Mouse (Mus musculus) thymus, adult 2 months (tissue): ENCODE results near the gene Mpv17l2. TPM values are rescaled to one million over a fixed set of nuclear protein-coding genes. Genes with fewer than 3 reads are reported as not detected.

Experiments used
- DNase-seq: peaks from one replicate; pipeline ENCODE4 v3.0.0; 2021
- H3K27ac ChIP-seq: fragments of 200-500 bp; 2 replicates; pipeline ENCODE4 v1.5.1; 2012; ENCODE audit warnings: low read length, control low read depth; ENCODE audit not compliant: control insufficient read depth, insufficient read depth
- H3K27me3 ChIP-seq: fragments of 200-500 bp; 2 replicates; pipeline ENCODE4 v1.6.1; 2012; ENCODE audit warnings: mild to moderate bottlenecking, low read length, moderate library complexity, mixed read lengths; ENCODE audit not compliant: control insufficient read depth, insufficient read depth
- H3K36me3 ChIP-seq: fragments of 200-500 bp; 2 replicates; pipeline ENCODE4 v1.6.1; 2012; ENCODE audit warnings: mild to moderate bottlenecking, low read length, moderate library complexity; ENCODE audit not compliant: control insufficient read depth, insufficient read depth
- H3K4me1 ChIP-seq: fragments of 200-500 bp; replicated peaks from 2 replicates; pipeline ENCODE4 v1.6.1; 2012; ENCODE audit warnings: low read length; ENCODE audit not compliant: control insufficient read depth, insufficient read depth
- H3K4me3 ChIP-seq: fragments of 200-500 bp; 2 replicates; pipeline ENCODE4 v1.5.1; 2012; ENCODE audit warnings: mild to moderate bottlenecking, low read length, control low read depth, moderate library complexity; ENCODE audit not compliant: control insufficient read depth, insufficient read depth
- CTCF ChIP-seq: fragments of 200-500 bp; IDR thresholded peaks from 2 replicates; pipeline ENCODE4 v1.5.1; 2012; ENCODE audit warnings: mild to moderate bottlenecking, control low read depth, low read length, moderate library complexity, borderline replicate concordance; ENCODE audit not compliant: control insufficient read depth, poor library complexity, insufficient read depth; ENCODE audit errors: extremely low read depth
- POLR2A ChIP-seq: fragments of 200-500 bp; IDR thresholded peaks from 2 replicates; pipeline ENCODE4 v1.6.1; 2012; ENCODE audit warnings: mild to moderate bottlenecking, low read length, control low read depth, moderate library complexity; ENCODE audit not compliant: control insufficient read depth, poor library complexity, insufficient read depth; ENCODE audit errors: extremely low read depth
- WGBS: fragments of 180-500 bp; shearing (Covaris S2); methylation state at CpG from one replicate; pipeline ENCODE4 v1.1.7; 2018; 5-methylcytosine and 5-hydroxymethylcytosine counted together
- polyA plus RNA-seq: library from polyadenylated mRNA; depleted of rRNA; stranded (reverse); fragments of >200 nt; gene quantifications from 2 replicates; pipeline ENCODE4 v1.2.3, GENCODE M21; 2012

Gene Mpv17l2
- polyA plus RNA-seq, 1 experiment, result 72.9 TPM

DNA sequence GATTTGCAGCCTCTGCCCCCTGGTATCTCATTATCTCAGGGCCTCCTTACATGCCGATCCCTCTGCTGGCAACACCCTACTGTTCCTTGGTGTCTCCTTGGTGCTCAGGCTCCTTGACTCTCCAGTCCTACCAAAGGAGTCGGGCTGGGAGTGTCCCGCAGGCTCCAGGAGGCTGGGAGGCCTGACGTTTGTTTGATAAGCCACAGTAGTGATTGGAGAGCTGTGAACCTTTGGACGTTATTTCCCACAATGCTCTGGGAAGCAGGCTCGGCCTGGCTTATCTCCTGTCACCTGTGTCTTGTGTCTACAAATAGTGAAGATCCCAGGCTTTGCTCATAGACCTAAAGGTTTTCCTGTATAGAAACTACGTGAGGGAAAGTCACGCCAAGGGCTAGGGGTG lies 3.3 kb upstream of the Mpv17l2 start:
- no peak overlapping the region for H3K27ac ChIP-seq
- no peak overlapping the region for H3K4me3 ChIP-seq
- no peak for DNase-seq
- no peaks in the 10 kb centered on the region for H3K36me3 ChIP-seq
- WGBS, result 95% methylated on average over 8 of the region's 8 CpGs
- no peak for TF ChIP-seq POLR2A
- H3K27me3 ChIP-seq, result no peaks in the 10 kb centered on the region
- H3K4me1 ChIP-seq, result peaks cover 32% of the 10 kb centered on the region

DNA sequence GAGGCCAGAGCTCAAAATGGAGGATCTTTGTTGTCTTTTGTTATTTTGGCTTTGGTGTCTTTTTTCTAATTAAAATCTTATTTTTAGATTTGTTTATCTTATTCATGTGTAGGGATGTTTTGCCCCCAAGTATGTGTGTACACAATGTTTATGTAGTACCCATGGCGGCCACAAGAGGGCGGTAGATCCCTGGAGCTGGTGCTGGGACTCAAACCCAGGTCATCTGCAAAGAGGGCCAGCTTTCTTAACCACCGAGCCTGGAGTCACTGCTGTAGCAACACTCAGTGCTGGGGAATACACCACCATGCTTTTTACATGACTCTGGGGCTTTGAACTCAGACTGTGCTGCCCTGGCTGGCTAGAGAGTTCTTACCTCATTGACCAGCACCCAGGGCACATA lies 2.6 kb upstream of the Mpv17l2 start:
- peak; percentile 77 for DNase-seq
- no peak overlapping the region for H3K4me3 ChIP-seq

DNA sequence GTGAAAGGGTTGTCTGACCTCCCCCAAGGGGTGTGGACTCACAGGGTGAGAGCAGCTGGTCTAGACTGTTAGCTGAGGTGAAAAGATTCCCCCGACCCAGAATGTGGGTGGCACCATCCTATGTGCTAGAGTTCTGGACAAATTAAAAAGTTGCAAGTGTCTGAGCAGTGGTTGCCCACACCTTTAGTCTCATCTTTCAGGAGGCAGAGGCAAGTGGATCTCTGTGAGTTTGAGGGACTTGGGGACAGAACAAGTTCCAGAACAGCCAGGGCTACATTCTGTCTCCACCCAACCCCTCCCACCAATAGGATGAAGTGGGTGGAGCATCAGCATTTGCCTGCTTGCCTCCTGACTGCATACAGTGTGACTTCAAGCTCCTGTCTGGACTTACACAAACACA lies 1.4 kb upstream of the Mpv17l2 start:
- no peak overlapping the region for H3K4me3 ChIP-seq
- H3K27me3 ChIP-seq, result no peaks in the 10 kb centered on the region
- DNase-seq, result no peak
- no peak overlapping the region for H3K27ac ChIP-seq
- H3K4me1 ChIP-seq, result peaks cover 26% of the 10 kb centered on the region
- 47% methylated on average over 1 of the region's 1 CpGs for WGBS
- TF ChIP-seq POLR2A (no peak), CTCF (no peak)
- no peaks in the 10 kb centered on the region for H3K36me3 ChIP-seq

More for the DNA sequence above, 2.6 kb upstream of the Mpv17l2 start:
- Histone ChIP-seq H3K27ac (no peak overlapping the region), H3K27me3 (no peaks in the 10 kb centered on the region), H3K36me3 (no peaks in the 10 kb centered on the region), H3K4me1 (peaks cover 28% of the 10 kb centered on the region)
- 5% methylated on average over 3 of the region's 3 CpGs for WGBS
- peak; percentile 81; the same call in 1 of the 2 replicates for TF ChIP-seq CTCF
- no peak for TF ChIP-seq POLR2A

DNA sequence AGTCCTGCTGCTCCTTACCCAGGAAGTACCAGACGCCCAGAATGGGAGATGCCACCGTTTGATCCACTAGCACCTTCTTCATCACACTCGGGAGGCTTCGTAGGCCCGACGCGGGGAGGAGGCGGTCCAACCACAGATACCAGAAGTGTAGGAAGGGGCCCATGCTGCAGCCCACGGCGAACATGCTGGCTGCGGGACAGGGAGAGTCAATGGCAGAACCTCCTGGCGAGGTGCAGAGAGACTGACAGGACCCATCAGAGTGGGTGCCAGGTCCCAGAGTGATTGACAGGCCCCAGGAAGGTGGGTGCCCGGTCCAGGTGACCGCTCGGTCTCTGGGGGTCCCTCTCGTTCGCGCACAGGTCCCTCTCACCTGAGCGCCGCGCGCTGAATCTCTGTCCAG lies 396 bp downstream of the Mpv17l2 start:
- Histone ChIP-seq H3K4me1 (peaks cover 19% of the 10 kb centered on the region), H3K36me3 (no peaks in the 10 kb centered on the region), H3K27ac (no peak overlapping the region), H3K4me3 (peak overlapping the region; percentile 64), H3K27me3 (no peaks in the 10 kb centered on the region)
- WGBS, result under 1% methylated on average over 22 of the region's 22 CpGs
- DNase-seq, result no peak
- TF ChIP-seq POLR2A, result no peak

DNA sequence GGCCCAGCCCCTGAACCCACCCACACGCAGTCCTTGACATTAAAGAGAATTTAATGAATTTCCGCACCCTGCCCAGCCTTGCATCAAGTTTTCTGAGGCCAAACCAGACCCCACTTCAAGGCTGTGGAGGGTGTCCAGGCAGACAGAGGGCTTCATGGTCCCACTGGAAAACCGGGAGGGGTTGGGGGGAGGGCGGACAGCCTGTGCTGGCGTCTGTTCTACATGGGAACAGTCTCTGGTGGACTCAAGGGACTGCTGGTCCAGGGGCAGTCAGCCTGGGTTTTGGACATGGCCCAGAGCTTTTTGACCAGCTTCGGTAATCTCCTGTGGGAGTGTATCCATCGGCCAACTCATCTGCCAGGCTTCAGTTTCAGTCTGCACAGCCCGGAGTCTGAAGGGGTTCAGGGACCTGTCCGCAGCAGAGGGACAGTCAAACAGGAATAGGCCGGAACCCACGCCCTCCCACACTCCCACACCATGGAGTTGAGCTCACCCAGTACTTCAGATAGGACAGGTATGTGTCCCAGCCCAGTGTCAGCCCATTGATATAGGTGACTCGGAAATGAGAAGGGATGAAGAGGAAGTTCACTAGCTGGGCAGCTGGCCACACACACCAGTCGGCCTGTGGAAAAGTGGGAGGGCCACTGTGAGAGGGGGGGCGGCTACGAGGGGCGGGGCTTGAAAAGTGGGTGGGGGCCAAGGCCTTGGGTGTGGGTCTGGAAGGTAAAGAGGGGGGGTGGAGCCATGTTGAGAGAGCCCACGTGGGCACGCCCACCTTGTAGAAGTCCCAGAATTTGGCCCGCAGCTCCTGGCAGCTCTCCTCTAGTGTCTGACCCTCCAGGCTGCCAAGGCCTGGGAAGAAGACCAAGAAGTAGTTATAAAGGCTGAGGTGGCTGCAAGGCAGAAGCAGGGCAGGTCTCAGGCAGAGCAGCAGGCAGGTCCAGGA lies 1.9 kb downstream of the Mpv17l2 start:
- Histone ChIP-seq H3K27me3 (no peaks in the 10 kb centered on the region), H3K27ac (no peak overlapping the region), H3K36me3 (no peaks in the 10 kb centered on the region), H3K4me3 (no peak overlapping the region), H3K4me1 (peaks cover 23% of the 10 kb centered on the region)
- 89% methylated on average over 19 of the region's 19 CpGs for WGBS
- TF ChIP-seq CTCF (no peak), POLR2A (no peak)
- no peak for DNase-seq

DNA sequence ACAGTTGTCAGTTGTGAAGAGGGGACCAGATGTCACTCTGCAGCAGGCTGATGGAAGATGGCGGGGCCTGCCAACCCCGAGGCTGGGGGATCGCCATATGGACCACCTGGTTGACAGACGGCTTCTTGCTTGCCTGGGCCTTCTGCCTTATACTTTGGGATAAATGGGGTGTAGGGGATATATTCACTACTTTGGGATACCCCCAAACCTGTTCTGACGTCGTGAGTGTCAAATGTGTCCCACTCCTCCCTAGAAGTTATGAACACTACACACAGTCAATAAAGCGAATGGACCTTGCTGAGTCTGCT lies 2.5 kb downstream of the Mpv17l2 start:
- WGBS, result 96% methylated on average over 7 of the region's 7 CpGs

More for the DNA sequence above, 2.5 kb downstream of the Mpv17l2 start:
- no peaks in the 10 kb centered on the region for H3K36me3 ChIP-seq
- DNase-seq, result no peak
- no peaks in the 10 kb centered on the region for H3K27me3 ChIP-seq
- peaks cover 26% of the 10 kb centered on the region for H3K4me1 ChIP-seq
- no peak overlapping the region for H3K27ac ChIP-seq
- TF ChIP-seq CTCF, result no peak
- TF ChIP-seq POLR2A, result no peak
- no peak overlapping the region for H3K4me3 ChIP-seq
